Comparison of ENCODE assay signal across 10 mouse cellular contexts in the genomic region with DNA sequence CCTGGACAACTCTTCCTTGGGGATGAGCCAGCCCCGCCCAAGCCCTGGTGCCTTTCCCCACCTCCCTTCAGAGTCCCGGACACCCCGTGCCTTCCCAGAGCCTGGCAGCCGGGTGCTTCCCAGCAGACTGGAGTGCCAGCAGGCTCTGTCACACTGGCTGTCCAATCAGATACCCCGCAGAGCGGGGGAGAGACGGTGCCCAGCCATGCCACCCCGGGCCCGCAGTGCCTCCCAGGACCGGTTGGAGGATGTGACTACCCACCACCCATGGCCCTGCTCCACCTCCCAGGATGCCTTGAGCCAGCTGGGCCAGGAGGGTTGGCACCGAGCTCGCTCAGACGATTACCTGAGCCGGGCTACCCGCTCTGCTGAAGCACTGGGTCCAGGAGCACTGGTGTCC. TPM values are rescaled to one million over a fixed set of nuclear protein-coding genes. Genes with fewer than 3 reads are reported as not detected.
DNase-seq lines count a peak whose midpoint lies in the region; ATAC-seq and TF ChIP-seq lines count a peak whose summit lies in the region.
"Had no signal": no experiment of that assay in that cellular context is flagged by ENCODE, and none has a peak within 500 bp of the region (broad histone marks: within the 10 kb centered on the region; RNA-seq: fewer than 3 reads in every experiment).

No protein-coding gene starts in this region.

- H3K27me3 ChIP-seq in kidney, postnatal 0 days (ENCODE audit: insufficient read depth, low read length), result no peaks in the 10 kb centered on the region
- no peaks in the 10 kb centered on the region for H3K27me3 ChIP-seq in forebrain, embryonic 12.5 days
- H3K27me3 ChIP-seq in hindbrain, embryonic 14.5 days (ENCODE audit: control insufficient read depth, insufficient read depth, low read length), result no peaks in the 10 kb centered on the region
- no peaks in the 10 kb centered on the region for H3K27me3 ChIP-seq in neural tube, embryonic 15.5 days (replicated peaks)
- H3K27me3 ChIP-seq: CH12.LX had no signal

- no peaks in the 10 kb centered on the region for H3K9me3 ChIP-seq in kidney, postnatal 0 days (replicated peaks; ENCODE audit: low read length)
- H3K9me3 ChIP-seq in forebrain, embryonic 12.5 days, result no peaks in the 10 kb centered on the region
- H3K9me3 ChIP-seq in hindbrain, embryonic 14.5 days (ENCODE audit: control insufficient read depth, low read length), result no peaks in the 10 kb centered on the region
- no peaks in the 10 kb centered on the region for H3K9me3 ChIP-seq in neural tube, embryonic 15.5 days (replicated peaks)

- no peak for ATAC-seq in kidney, postnatal 0 days (replicated peaks; ENCODE audit: low FRiP score, low read depth)
- no peak for ATAC-seq in forebrain, embryonic 12.5 days (ENCODE audit: low FRiP score)
- no peak for ATAC-seq in hindbrain, embryonic 14.5 days (ENCODE audit: low FRiP score)
- no peak for ATAC-seq in neural tube, embryonic 15.5 days (ENCODE audit: low FRiP score)

- no peak overlapping the region for H3K4me3 ChIP-seq in kidney, postnatal 0 days (replicated peaks; ENCODE audit: low read depth, low read length)
- H3K4me3 ChIP-seq in forebrain, embryonic 12.5 days (replicated peaks), result no peak overlapping the region
- peak overlapping the region; percentile 59; the same call in 1 of the 2 replicates for H3K4me3 ChIP-seq in hindbrain, embryonic 14.5 days (replicated peaks; ENCODE audit: low read length)
- peak overlapping the region; percentile 60; the same call in 1 of the 2 replicates for H3K4me3 ChIP-seq in neural tube, embryonic 15.5 days (replicated peaks)

- H3K4me1 ChIP-seq in kidney, postnatal 0 days (replicated peaks; ENCODE audit: insufficient read depth, low read length), result peaks cover 11% of the 10 kb centered on the region; the same call in 1 of the 2 replicates
- peaks cover 38% of the 10 kb centered on the region for H3K4me1 ChIP-seq in forebrain, embryonic 12.5 days
- H3K4me1 ChIP-seq in hindbrain, embryonic 14.5 days (replicated peaks; ENCODE audit: control insufficient read depth, insufficient read depth, low read length), result peaks cover 44% of the 10 kb centered on the region
- peaks cover 60% of the 10 kb centered on the region for H3K4me1 ChIP-seq in neural tube, embryonic 15.5 days

- no peak overlapping the region for H3K4me2 ChIP-seq in kidney, postnatal 0 days (ENCODE audit: low read length)
- H3K4me2 ChIP-seq in forebrain, embryonic 12.5 days, result no peak overlapping the region
- peak overlapping the region; percentile 92 for H3K4me2 ChIP-seq in hindbrain, embryonic 14.5 days (replicated peaks)
- peak overlapping the region; percentile 90 for H3K4me2 ChIP-seq in neural tube, embryonic 15.5 days

- 91% methylated on average over 15 of the region's 15 CpGs for WGBS in kidney, postnatal 0 days
- 93% methylated on average over 15 of the region's 15 CpGs for WGBS in forebrain, embryonic 12.5 days
- WGBS in hindbrain, embryonic 14.5 days, result 93% methylated on average over 15 of the region's 15 CpGs
- WGBS in neural tube, embryonic 15.5 days, result 91% methylated on average over 15 of the region's 15 CpGs

- TF ChIP-seq CTCF in kidney, postnatal 0 days (IDR thresholded peaks at IDR 0.05; ENCODE audit: low read depth), result no peak

- no peak for DNase-seq in kidney, postnatal 0 days (ENCODE audit: low spot score)
- DNase-seq in kidney, postnatal 25 days, result no peak
- DNase-seq in hindbrain, embryonic 14.5 days (ENCODE audit: low spot score), result no peak
- DNase-seq in embryo, embryonic 9.5 days (ENCODE audit: extremely low spot score), result no peak
- no peak for DNase-seq in lung, postnatal 25 days (ENCODE audit: low spot score)
- DNase-seq in spleen, postnatal 10 days (ENCODE audit: low spot score in 2 of 2), result no peak
- DNase-seq: lung, embryonic 14.5 days had no signal

- H3K9ac ChIP-seq in kidney, postnatal 0 days (ENCODE audit: low read depth, low read length), result no peak overlapping the region
- 0 out of 2 replicates have a peak overlapping the region, but pooled peaks have one; percentile 25 for H3K9ac ChIP-seq in forebrain, embryonic 12.5 days
- peak overlapping the region; percentile 76; the same call in 1 of the 2 replicates for H3K9ac ChIP-seq in hindbrain, embryonic 14.5 days
- H3K9ac ChIP-seq in neural tube, embryonic 15.5 days (replicated peaks), result 0 out of 2 replicates have a peak overlapping the region, but pooled peaks have one; percentile 80

- 0 out of 2 replicates have a peak overlapping the region, but pooled peaks have one; percentile 11 for H3K27ac ChIP-seq in kidney, postnatal 0 days
- no peak overlapping the region for H3K27ac ChIP-seq in forebrain, embryonic 12.5 days
- H3K27ac ChIP-seq in hindbrain, embryonic 14.5 days, result no peak overlapping the region
- H3K27ac ChIP-seq in neural tube, embryonic 15.5 days (replicated peaks), result no peak overlapping the region

- H3K36me3 ChIP-seq in kidney, postnatal 0 days (ENCODE audit: insufficient read depth, low read length), result peaks cover 50% of the 10 kb centered on the region
- peaks cover 20% of the 10 kb centered on the region for H3K36me3 ChIP-seq in forebrain, embryonic 12.5 days (replicated peaks)
- H3K36me3 ChIP-seq in hindbrain, embryonic 14.5 days (replicated peaks; ENCODE audit: control insufficient read depth, insufficient read depth), result peaks cover 49% of the 10 kb centered on the region
- H3K36me3 ChIP-seq in neural tube, embryonic 15.5 days, result peaks cover 52% of the 10 kb centered on the region

RNA-seq across cellular contexts. Expression of a gene that starts 36.3 kb away (rescaled TPM):
- polyA plus RNA-seq in kidney, postnatal 0 days (2015; fragmentation: Nextera tagmentation; extraction: Ambion mirVana), result 5.4 and 5.7 TPM in 2 replicates
- 4.2 and 5.1 TPM in 2 replicates for polyA plus RNA-seq in forebrain, embryonic 12.5 days (2016; fragmentation: Nextera tagmentation; extraction: Ambion mirVana)
- 8.5 and 10.0 TPM in 2 replicates for polyA plus RNA-seq in hindbrain, embryonic 14.5 days (2014; fragmentation: Nextera tagmentation; extraction: Ambion mirVana)
- 8.0 and 9.2 TPM in 2 replicates for polyA plus RNA-seq in neural tube, embryonic 15.5 days (2015; fragmentation: Nextera tagmentation; extraction: Ambion mirVana)

RNA-seq across cellular contexts. Expression of a gene that starts 48.5 kb away (rescaled TPM):
- polyA plus RNA-seq in kidney, postnatal 0 days (2015; fragmentation: Nextera tagmentation; extraction: Ambion mirVana), result 0.08 and 0.28 TPM in 2 replicates
- 0.50 and 0.79 TPM in 2 replicates for polyA plus RNA-seq in forebrain, embryonic 12.5 days (2016; fragmentation: Nextera tagmentation; extraction: Ambion mirVana)
- polyA plus RNA-seq in hindbrain, embryonic 14.5 days (2014; fragmentation: Nextera tagmentation; extraction: Ambion mirVana), result 0.41 TPM in 1 of 2 replicates, not detected in the other
- polyA plus RNA-seq in neural tube, embryonic 15.5 days (2015; fragmentation: Nextera tagmentation; extraction: Ambion mirVana), result 1.2 and 1.4 TPM in 2 replicates

Comparison
In these comparisons a context has a peak if more than half of its experiments do, and no peak if none do; other contexts are left out.
1. H3K4me2 ChIP-seq: peak in hindbrain, embryonic 14.5 days (single experiment) and neural tube, embryonic 15.5 days (single experiment); none in kidney, postnatal 0 days (single experiment) and forebrain, embryonic 12.5 days (single experiment).
2. H3K4me3 ChIP-seq: peak in hindbrain, embryonic 14.5 days (single experiment) and neural tube, embryonic 15.5 days (single experiment); none in kidney, postnatal 0 days (single experiment) and forebrain, embryonic 12.5 days (single experiment).